ENCODE assay signal across 13 mouse cellular contexts in genomic region chr2:18947669-18948459, GRCm38 (mm10). TPM values are rescaled to one million over a fixed set of nuclear protein-coding genes. Genes with fewer than 3 reads are reported as not detected.
DNase-seq lines count a peak whose midpoint lies in the region; ATAC-seq and TF ChIP-seq lines count a peak whose summit lies in the region.
"Had no signal": no experiment of that assay in that cellular context is flagged by ENCODE, and none has a peak within 500 bp of the region (broad histone marks: within the 10 kb centered on the region; RNA-seq: fewer than 3 reads in every experiment).

No protein-coding gene starts in this region.

- no peaks in the 10 kb centered on the region for H3K9me3 ChIP-seq in heart, postnatal 0 days (replicated peaks; ENCODE audit: control insufficient read depth, low read length)
- no peaks in the 10 kb centered on the region for H3K9me3 ChIP-seq in midbrain, postnatal 0 days (ENCODE audit: low read length)
- H3K9me3 ChIP-seq in midbrain, embryonic 11.5 days (ENCODE audit: control insufficient read depth, low read length), result no peaks in the 10 kb centered on the region

- TF ChIP-seq EP300 in heart, postnatal 0 days (IDR thresholded peaks at IDR 0.05; ENCODE audit: low read depth), result no peak

- peak overlapping the region; percentile 73 for H3K27ac ChIP-seq in heart, postnatal 0 days (ENCODE audit: low read depth)
- no peak overlapping the region for H3K27ac ChIP-seq in midbrain, postnatal 0 days (ENCODE audit: low read depth, low read length)
- no peak overlapping the region for H3K27ac ChIP-seq in midbrain, embryonic 11.5 days (ENCODE audit: low read depth, low read length)
- H3K27ac ChIP-seq: macrophage had no signal

- WGBS in heart, postnatal 0 days, result 34% methylated on average over 7 of the region's 7 CpGs
- 70% methylated on average over 7 of the region's 7 CpGs for WGBS in midbrain, postnatal 0 days
- WGBS in midbrain, embryonic 11.5 days, result 73% methylated on average over 7 of the region's 7 CpGs

- no peaks in the 10 kb centered on the region for H3K36me3 ChIP-seq in heart, postnatal 0 days (replicated peaks; ENCODE audit: control insufficient read depth, insufficient read depth, low read length)
- H3K36me3 ChIP-seq in midbrain, postnatal 0 days (ENCODE audit: insufficient read depth, low read length), result no peaks in the 10 kb centered on the region
- H3K36me3 ChIP-seq in midbrain, embryonic 11.5 days (ENCODE audit: control insufficient read depth, insufficient read depth, low read length), result no peaks in the 10 kb centered on the region

- H3K4me2 ChIP-seq in heart, postnatal 0 days (ENCODE audit: low read depth, low read length), result no peak overlapping the region
- H3K4me2 ChIP-seq in midbrain, postnatal 0 days (ENCODE audit: low read depth, low read length, poor library complexity, severe bottlenecking), result no peak overlapping the region
- H3K4me2 ChIP-seq in midbrain, embryonic 11.5 days, result no peak overlapping the region

- H3K4me3 ChIP-seq in heart, postnatal 0 days (ENCODE audit: low read depth, low read length), result no peak overlapping the region
- H3K4me3 ChIP-seq in midbrain, postnatal 0 days (ENCODE audit: low read depth, low read length), result no peak overlapping the region
- no peak overlapping the region for H3K4me3 ChIP-seq in midbrain, embryonic 11.5 days (ENCODE audit: low read depth, low read length)

- peak; percentile 50 for DNase-seq in heart, postnatal 0 days (ENCODE audit: low spot score)
- DNase-seq in heart, postnatal 25 days (ENCODE audit: low spot score), result no peak
- peak; percentile 12 for DNase-seq in midbrain, postnatal 0 days (ENCODE audit: low spot score)
- no peak for DNase-seq in midbrain, embryonic 11.5 days (ENCODE audit: low spot score, missing footprints)
- DNase-seq in cerebellum, adult 18-20 months, result peak; percentile 32 to 52
- DNase-seq in forelimb bud, embryonic 11.5 days (ENCODE audit: low read depth, low spot score), result peak; percentile 55
- no peak for DNase-seq in kidney, postnatal 4 days
- DNase-seq: adrenal gland, postnatal 14 days; kidney, postnatal 36 days had no signal

- H3K9ac ChIP-seq in heart, postnatal 0 days (replicated peaks; ENCODE audit: low read depth, low read length), result no peak overlapping the region
- no peak overlapping the region for H3K9ac ChIP-seq in midbrain, postnatal 0 days (replicated peaks; ENCODE audit: low read length, poor library complexity, severe bottlenecking)
- no peak overlapping the region for H3K9ac ChIP-seq in midbrain, embryonic 11.5 days (ENCODE audit: low read length)

- peak; percentile 40; the same call in 1 of the 2 replicates for ATAC-seq in heart, postnatal 0 days (ENCODE audit: insufficient read depth, low read depth)
- no peak for ATAC-seq in midbrain, postnatal 0 days (ENCODE audit: low FRiP score)
- ATAC-seq in midbrain, embryonic 11.5 days (ENCODE audit: low FRiP score), result no peak
- no peak for ATAC-seq in erythroid progenitor cell, adult 5-6 weeks (replicated peaks; ENCODE audit: low FRiP score, poor library complexity, severe bottlenecking)
- ATAC-seq: midbrain, embryonic 16.5 days had no signal

- no peaks in the 10 kb centered on the region for H3K27me3 ChIP-seq in heart, postnatal 0 days (ENCODE audit: control insufficient read depth, insufficient read depth, low read length)
- H3K27me3 ChIP-seq in midbrain, postnatal 0 days (ENCODE audit: insufficient read depth, low read length), result no peaks in the 10 kb centered on the region
- H3K27me3 ChIP-seq in midbrain, embryonic 11.5 days (ENCODE audit: control insufficient read depth, insufficient read depth, low read length), result no peaks in the 10 kb centered on the region
- H3K27me3 ChIP-seq: CH12.LX had no signal

- H3K4me1 ChIP-seq in heart, postnatal 0 days (ENCODE audit: control insufficient read depth, insufficient read depth), result peaks cover 26% of the 10 kb centered on the region
- no peaks in the 10 kb centered on the region for H3K4me1 ChIP-seq in midbrain, postnatal 0 days (ENCODE audit: insufficient read depth, low read length)
- no peaks in the 10 kb centered on the region for H3K4me1 ChIP-seq in midbrain, embryonic 11.5 days (ENCODE audit: control insufficient read depth, insufficient read depth, low read length)

- intact Hi-C loops in heart, postnatal 25 days (cut with DNase I), result no loop called here

- no peak for TF ChIP-seq CTCF in heart, postnatal 0 days (IDR thresholded peaks at IDR 0.05; ENCODE audit: low read depth)
- TF ChIP-seq CTCF in midbrain, postnatal 0 days (IDR thresholded peaks at IDR 0.05), result no peak

RNA-seq across cellular contexts. Expression of gene Pip4k2a, which starts 50.1 kb away (rescaled TPM):
- total RNA-seq in heart, postnatal 0 days (2014; rRNA removed; ENCODE audit: low replicate concordance), result 1.3 and 2.3 TPM in 2 replicates
- polyA plus RNA-seq in heart, postnatal 0 days (2015; fragmentation: Nextera tagmentation; extraction: Ambion mirVana), result 2.7 and 4.3 TPM in 2 replicates
- total RNA-seq in heart, postnatal 25 days (2021), result 1 to 10 TPM; 7.1 to 7.6 TPM
- 7.1 and 8.4 TPM in 2 replicates for total RNA-seq in midbrain, postnatal 0 days (2014; rRNA removed)
- 6.8 and 8.1 TPM in 2 replicates for polyA plus RNA-seq in midbrain, postnatal 0 days (2015; fragmentation: Nextera tagmentation; extraction: Ambion mirVana)
- 9.7 and 11.5 TPM in 2 replicates for polyA plus RNA-seq in midbrain, embryonic 11.5 days (2014; fragmentation: Nextera tagmentation; extraction: Ambion mirVana)
- total RNA-seq in erythroid progenitor cell, adult 5-6 weeks (2015; ENCODE audit: low replicate concordance), result 101 and 117 TPM in 2 replicates
- total RNA-seq in erythroid progenitor cell, adult 5-6 weeks (2017; ENCODE audit: low replicate concordance), result 61.7 and 82.0 TPM in 2 replicates

RNA-seq across cellular contexts. Expression of gene 4930426L09Rik, which starts 50.3 kb away (rescaled TPM):
- 4.1 TPM in 1 of 2 replicates, not detected in the other for total RNA-seq in heart, postnatal 0 days (2014; rRNA removed; ENCODE audit: low replicate concordance)
- polyA plus RNA-seq in heart, postnatal 0 days (2015; fragmentation: Nextera tagmentation; extraction: Ambion mirVana), result 0.08 and 0.36 TPM in 2 replicates
- total RNA-seq in heart, postnatal 25 days (2021), result under 1 TPM in 1 of 2 experiments, not detected in 1; 0.17 TPM
- total RNA-seq in midbrain, postnatal 0 days (2014; rRNA removed), result 0.61 and 1.1 TPM in 2 replicates
- polyA plus RNA-seq in midbrain, postnatal 0 days (2015; fragmentation: Nextera tagmentation; extraction: Ambion mirVana), result 0.40 and 0.41 TPM in 2 replicates
- polyA plus RNA-seq in midbrain, embryonic 11.5 days (2014; fragmentation: Nextera tagmentation; extraction: Ambion mirVana), result 0.29 and 0.38 TPM in 2 replicates
- 0.72 TPM in 1 of 2 replicates, not detected in the other for total RNA-seq in erythroid progenitor cell, adult 5-6 weeks (2015; ENCODE audit: low replicate concordance)
- total RNA-seq in erythroid progenitor cell, adult 5-6 weeks (2017; ENCODE audit: low replicate concordance), result 1.5 and 1.6 TPM in 2 replicates

Comparison
In these comparisons a context has a peak if more than half of its experiments do, and no peak if none do; other contexts are left out.
1. DNase-seq: peak in heart, postnatal 0 days (single experiment), midbrain, postnatal 0 days (single experiment), cerebellum, adult 18-20 months (2 of 2) and forelimb bud, embryonic 11.5 days (single experiment); none in heart, postnatal 25 days (single experiment), midbrain, embryonic 11.5 days (single experiment) and kidney, postnatal 4 days (0 of 2).